Mouse (Mus musculus) thymus, postnatal 10 days (tissue): ENCODE measurements around the gene Dnah2.

Experiments
- DNase-seq, 2 experiments: peaks; one replicate each; pipeline ENCODE4 v3.0.0; 2021; ENCODE audit warnings: low spot score in 2 of 2

Gene Dnah2

GRCm38 (mm10) chr11:69406867-69407723, 141.8 kb downstream of the Dnah2 start:
- peak in 1 of 2 experiments; percentile 9 for DNase-seq

DNA sequence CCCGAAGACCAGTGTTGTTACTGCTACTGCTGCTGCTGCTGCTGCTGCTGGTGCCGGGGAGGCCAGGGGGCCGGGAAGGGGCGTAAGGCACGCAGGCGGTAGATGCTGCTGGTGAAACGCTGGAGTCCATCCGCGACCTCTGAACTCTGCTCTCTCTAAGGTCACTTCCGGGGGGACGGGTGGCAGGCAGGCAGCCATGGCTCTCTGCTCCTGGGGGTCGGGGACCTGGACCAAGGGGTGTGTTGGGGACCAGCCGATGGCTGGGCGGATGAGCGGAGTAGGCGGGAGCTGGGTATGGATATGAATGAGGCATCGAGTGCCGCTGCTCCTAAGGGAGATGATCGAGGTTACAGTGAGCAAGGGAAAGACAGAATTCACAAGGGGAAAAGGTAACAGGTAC, 142.6 kb downstream of the Dnah2 start:
- DNase-seq, result no peak

DNA sequence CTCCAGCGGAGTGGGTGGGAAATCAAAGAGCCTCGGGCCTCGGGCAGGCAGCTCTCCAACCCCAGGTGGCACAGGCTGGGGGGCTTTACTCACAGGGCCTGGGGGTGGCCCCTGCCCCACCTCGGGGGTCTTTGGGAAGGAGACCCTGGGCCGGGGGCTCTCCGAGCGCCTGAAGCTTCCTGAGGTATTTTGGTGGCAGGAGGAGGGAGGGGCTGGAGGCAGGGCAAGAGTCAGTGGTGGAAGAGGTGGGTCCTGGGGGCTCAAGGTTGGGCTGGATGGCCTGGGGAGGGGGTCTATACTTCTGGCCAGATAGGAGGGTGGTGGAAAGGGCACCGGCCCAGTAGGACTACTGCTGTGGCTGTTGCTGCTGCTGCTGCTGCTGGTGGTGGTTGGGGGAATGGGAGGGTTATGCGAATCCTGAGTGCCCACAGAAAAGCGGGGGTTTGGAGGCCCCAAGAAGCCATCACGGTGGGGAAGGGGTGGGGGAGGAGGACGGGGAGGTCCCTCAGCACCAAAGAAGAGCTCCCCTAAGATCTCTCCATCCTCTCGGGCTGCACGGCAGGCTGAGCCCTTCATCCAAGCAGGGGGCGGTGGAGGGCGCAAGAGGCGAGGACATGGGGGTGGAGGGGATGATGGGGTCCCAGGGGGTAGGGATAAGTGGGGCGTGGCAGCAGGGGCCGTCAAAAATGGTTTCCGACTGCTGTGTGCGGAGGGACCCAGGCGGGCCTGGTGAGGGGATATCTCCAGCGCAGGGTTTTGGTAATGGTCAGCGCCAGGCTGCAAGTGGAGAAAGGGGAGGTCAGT, 143.3 kb downstream of the Dnah2 start:
- no peak for DNase-seq

GRCm38 (mm10) chr11:69404595-69405396, 144.1 kb downstream of the Dnah2 start:
- peak in 1 of 2 experiments; percentile 5 for DNase-seq

DNA sequence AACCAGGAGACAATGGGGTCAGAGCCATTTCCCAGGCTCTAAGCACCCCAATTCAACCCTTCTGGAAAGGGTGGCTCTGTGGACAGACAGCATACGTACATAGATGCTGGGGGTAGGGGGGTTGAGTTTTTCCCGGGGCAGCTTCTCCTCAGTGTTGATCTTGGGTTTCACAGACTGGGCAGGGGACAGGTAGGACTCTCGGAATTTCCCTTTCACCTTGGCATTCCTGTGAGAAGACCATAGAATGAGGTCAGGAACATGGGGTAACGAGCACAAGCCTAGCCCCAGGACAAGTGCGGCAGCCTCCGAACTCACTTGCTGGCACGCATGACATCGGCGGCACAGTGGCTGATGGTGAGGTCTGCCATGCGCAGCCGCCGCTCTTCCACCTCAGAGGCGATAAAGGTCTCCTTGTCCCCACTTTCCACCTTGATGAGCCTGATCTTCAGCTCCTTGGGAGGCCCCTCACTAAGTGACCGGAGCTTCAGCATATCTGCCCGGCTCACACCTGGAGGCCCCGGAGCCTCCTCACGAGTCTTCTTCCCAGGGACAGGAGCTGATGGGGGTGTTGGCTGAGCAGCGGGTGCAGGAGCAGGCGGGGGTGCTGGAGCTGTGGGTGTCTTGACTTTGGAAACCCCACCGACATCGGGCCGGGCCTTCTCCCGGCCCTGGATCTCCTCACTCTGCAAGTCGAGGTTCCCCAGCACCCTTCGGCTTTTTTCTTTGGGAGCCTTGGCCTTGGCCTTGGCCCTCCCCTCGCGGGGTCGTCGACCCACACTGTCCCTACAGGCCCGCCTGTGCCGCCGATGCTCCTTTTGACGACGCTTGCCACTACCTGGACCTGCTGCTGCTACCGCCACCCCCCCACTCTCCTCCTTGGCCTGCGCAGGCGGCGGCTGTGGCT, 145.0 kb downstream of the Dnah2 start:
- peak; percentile 5 to 8 for DNase-seq

- peak in 1 of 2 experiments; percentile 4 for DNase-seq
Measured at GRCm38 (mm10) chr11:69401987-69402386, 146.9 kb downstream of the Dnah2 start.

GRCm38 (mm10) chr11:69401210-69401637, 147.7 kb downstream of the Dnah2 start:
- peak; percentile 86 to 89 for DNase-seq

DNA sequence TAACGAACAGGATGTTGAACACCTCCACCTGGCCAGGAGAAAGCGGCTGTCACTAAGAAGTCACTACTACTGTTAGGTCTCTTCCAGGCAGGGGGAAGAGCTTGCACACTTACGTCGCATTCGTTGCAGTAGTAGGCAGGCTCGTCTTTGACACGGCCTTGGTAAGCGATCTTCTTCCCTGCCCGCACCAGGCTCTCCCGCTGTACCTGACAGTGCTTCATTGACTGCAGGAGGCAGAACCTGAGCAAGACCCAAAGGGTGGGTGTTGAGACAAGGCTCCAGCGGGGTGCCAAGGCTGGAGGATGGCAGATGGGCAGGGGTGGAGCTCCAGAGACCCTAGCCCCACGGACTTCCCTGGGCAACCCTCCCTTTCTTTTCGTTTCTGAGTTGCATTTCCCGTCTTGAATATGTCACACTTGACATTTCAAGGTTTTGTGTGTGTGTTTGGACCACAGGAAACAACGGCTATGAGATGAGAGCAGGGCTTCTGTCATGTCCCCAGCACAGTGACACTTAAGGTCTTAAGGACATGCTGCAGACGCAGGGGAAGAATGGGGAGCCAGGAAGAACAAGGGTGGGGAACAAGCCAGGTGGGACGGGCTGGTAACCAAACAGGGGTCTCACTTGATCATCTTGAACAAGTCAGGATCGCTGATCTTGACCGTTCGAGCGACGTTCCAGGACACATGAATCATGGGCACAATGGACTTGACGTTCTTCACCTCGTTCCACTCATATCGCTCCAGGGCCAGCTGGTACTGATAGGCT, 148.6 kb downstream of the Dnah2 start:
- DNase-seq, result no peak

DNA sequence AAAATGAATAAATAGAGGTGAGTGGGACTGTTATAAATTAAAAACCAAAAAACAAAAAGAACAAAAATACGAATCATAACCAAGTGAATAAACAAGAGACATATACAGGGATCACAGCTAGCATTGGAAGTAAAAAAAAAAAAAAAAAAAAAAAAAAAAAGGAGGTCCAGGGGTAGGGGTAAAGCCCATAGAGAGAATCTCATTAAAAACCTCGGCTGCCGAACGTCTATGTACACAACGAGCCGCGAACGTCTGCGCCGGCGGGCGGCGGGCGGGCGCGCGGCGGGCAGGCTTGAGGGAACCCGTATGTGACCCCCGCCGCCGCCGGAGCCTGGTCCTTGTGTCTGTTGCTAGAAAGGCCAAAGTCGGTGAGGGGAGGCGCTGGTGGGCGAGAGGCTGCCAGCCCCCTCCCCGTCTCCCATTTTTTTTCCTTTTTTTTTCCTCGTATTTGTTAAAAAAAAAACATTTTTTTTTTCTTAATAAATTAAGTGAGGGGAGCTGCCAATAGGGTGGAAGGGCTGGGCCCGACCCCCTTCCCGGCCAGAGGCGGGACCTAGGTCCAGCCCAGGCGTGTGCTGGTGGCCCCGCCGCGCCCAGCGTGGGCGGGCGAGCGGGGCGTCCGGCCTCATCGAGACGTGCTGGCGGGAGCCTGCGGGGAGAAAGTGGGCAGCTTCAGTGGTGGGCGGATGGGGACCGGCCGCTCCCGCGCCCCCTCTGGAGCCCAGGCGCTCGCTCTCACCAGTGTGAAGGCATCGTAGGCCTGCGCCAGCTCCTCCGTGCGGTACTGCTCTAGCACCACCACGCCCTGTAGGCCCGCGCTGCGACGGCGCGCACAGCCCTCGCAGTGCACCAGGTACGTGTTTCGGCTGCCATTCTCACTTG, 149.5 kb downstream of the Dnah2 start:
- peak in 1 of 2 experiments; percentile 9 for DNase-seq

DNA sequence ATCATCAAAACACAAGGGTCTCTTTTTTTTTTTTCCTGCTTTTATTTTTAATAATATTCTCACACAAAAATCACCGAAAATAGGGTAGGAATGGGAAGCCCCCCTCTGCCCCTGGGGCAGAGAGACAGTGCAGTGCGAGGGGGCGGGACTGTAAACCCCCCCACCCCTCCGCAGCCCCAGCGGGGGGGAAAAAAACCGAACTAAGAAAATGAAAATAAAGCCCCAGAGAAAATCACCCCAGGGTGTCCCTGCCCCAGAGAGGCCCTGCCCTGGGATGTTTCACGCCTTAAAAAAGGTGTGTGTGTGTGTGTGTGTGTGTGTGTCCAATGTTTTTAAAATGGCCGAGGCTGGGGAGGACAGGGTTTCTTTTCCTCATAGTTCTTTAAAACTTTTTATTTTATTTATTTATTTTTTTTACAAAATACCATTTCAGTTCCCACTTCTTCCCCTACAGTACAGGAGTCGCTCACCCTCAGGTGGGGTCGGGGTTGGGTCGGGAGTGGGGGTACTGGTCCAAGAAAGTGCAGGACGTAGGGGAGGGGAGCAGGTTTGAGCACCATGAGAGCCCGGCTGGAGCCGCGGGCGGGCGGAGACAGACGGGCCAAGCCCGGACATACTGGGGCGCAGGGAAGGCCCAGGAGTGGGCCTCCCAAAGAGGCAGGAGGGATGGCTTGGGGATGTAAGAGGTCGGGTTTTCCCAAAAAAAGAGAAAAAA, 150.3 kb downstream of the Dnah2 start:
- DNase-seq, result peak in 1 of 2 experiments; percentile 9

- no peak for DNase-seq
Measured at GRCm38 (mm10) chr11:69398059-69398458, 150.9 kb downstream of the Dnah2 start, which contains the start of gene Tmem88. Gene Tmem88 (minus strand): TSS chr11:69398234.

GRCm38 (mm10) chr11:69397581-69398057, 151.3 kb downstream of the Dnah2 start:
- peak in 1 of 2 experiments; percentile 8 for DNase-seq

GRCm38 (mm10) chr11:69396772-69397171, 152.1 kb downstream of the Dnah2 start:
- DNase-seq, result peak in 1 of 2 experiments; percentile 13

DNA sequence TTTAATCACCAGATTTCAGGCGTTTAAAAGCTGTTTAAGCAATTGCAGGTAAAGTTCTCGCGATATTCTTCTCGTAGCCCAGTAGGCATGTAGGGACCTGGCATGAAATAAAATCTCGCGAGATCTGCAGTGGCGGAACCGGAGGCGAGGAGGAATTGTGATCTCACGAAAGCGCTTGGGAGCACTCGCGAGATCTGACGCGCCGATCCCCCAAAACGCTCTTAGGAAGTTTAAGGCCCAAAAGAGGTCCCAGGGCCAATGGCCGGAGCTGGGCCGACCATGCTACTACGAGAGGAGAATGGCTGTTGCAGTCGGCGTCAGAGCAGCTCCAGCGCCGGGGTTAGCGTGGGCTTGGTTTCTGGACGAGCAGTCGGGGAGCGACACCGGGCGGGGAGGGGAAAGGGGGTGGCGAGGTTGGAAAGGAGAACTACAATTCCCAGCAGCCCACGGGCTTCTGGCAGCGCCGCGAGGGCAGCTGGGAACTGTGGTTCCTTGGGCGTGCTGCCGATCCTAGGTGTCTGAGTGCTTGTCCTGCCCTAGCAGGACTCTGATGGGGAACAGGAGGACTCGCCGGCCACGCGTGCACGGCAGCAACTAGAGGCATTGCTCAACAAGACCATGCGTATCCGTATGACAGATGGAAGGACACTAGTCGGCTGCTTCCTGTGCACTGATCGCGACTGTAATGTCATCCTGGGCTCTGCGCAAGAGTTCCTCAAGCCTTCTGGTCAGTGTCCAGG, 153.1 kb downstream of the Dnah2 start:
- peak; percentile 94 to 95 for DNase-seq

- peak; percentile 79 to 82 for DNase-seq
Measured at GRCm38 (mm10) chr11:69395235-69395633, 153.7 kb downstream of the Dnah2 start, which contains the start of the genes Naa38 and Cyb5d1. Gene Naa38 (plus strand): TSS chr11:69395487. Gene Cyb5d1 (minus strand): TSS chr11:69395631.

- DNase-seq, result peak in 1 of 2 experiments; percentile 4
Measured at GRCm38 (mm10) chr11:69394591-69395167, 154.2 kb downstream of the Dnah2 start.
